Mouse (Mus musculus): ENCODE measurements at regions not wholly inside any gene's neighbourhood (a gene's known extent, or its start where the extent isn't known, plus 50 kb on each side); places are given as distances from the start of the nearest gene placed in this dataset.
A peak's percentile ranks its signal among the peaks of the same experiment; 100 is the strongest.

DNA sequence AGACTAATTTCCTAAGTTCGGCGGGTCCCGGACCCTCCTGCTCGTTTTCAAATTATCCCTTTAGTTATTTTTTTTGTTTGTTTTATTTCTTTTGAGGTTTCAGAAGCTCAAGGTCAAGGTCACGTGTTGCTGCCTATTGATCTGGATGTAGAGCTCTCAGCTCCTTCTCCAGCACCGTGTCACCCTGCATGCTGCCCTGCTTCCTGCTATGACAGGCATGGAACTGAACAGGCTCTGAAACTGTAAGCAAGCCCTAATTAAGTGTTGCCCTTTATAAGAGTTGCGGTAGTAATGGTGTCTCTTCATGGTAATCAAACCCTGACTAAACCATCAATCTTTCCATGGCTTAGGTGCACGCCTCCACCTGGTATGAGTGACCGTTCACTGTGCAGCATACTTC, 319.2 kb downstream of the Mex3b start:
- ATAC-seq, result no peak

DNA sequence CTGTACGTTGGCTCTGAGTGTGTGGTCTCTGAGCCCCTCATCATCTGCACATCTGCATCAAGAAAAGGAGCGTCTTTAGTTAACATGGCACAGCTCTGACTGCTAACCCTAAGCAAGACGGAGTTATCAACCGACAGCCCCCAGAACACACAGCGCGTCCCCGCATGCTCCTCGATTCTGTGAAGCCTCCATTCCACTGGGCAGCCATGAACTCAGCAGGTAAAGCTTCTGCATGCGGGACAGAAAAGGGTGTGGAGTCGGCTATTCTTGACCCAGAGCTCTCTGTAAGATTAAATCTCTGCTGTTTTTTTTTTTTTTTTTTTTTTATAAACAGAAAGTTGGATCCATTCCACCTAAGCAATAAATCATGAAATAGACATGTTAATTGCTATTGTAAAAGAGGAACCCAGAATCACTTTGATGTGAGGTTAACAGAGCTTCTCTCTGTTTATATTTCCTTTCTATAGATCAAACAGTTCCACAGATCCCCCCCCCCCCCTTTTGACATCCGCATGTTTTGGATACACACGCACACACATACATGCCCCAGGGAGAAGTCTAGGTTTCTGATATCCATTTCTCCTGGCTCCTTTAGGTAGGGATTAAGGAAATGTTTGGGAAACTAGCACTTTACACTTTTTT, 328.9 kb downstream of the Mex3b start:
- ATAC-seq, result peak; percentile 25

DNA sequence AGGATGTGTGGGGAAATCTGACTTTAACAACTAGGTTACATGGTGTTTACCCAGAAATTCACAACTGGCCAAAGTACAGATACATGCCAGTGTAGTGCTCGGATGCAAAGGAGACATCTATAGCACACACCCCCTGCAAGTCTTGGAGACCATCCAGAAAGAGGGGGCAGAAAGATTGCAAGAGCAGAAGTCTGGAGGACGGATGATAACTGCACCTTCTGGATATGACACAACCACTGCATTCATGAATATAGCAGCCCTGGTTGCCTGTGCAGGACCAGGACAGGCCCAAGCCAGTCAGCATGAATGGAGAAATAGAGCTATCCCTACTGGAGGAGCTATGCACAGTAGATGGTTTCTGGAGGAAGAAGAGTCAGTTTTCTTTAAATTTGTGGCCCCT, 330.4 kb downstream of the Mex3b start:
- no peak for ATAC-seq

DNA sequence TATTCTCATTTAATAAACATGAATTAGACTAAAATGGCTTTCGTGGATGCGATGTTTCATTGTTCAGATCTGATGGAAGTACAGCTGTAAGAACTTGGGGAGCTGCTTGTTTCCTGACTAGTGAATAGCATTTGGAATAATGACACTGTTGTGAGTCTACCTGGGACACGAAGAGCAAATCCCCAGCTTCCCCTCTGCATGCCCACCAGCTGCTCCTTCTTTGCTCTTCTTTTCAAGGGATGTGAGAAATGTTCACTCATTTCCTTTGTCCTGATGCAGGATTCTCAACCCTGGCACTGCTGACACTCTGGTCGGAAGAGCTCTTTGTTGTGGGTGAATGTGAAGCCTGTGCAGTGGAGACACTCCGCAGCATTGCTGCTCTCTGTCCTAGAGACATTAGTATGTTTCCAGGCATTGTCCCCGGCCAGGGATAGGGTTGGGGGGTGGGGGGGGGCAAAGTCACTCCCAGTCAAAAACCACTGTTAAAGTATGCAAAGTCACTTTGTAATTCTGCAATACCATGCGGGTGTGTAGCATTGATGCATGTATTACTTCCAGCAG, 334.1 kb downstream of the Mex3b start:
- no peak for ATAC-seq

DNA sequence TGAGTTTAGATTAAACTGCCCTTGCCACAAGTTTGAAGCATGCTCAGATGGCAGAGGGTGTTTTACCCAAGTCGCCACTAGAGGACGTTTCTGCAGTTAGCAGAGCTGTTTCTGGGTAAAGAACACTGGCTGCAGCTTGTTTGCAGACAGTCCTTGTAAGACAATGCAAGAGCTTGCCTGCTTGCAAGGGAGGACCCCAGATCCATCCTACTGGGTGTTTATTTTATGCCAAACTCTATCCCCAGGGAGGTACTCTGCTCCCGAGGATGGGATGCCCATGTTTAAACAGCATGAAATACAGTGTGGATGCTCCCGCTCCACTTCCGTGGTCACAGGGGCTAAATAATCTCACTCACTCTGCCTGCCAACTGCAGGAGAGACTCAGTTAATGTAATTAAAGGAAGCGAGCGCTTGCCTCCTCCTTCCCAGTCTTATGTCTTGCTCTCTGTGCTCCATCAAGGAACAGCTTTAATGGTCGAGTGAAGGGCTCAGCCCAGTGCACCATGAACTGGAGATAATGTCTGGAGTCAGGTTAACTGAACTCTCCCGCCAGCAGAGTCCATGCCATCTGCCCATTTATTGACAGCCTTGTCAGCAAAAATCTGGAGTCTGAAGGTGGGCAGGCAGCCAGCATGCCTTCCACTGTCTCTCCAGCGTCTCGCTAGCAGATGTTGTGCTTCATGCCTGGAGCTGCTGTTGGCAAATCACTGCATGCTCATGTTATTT, 334.8 kb downstream of the Mex3b start:
- no peak for ATAC-seq

DNA sequence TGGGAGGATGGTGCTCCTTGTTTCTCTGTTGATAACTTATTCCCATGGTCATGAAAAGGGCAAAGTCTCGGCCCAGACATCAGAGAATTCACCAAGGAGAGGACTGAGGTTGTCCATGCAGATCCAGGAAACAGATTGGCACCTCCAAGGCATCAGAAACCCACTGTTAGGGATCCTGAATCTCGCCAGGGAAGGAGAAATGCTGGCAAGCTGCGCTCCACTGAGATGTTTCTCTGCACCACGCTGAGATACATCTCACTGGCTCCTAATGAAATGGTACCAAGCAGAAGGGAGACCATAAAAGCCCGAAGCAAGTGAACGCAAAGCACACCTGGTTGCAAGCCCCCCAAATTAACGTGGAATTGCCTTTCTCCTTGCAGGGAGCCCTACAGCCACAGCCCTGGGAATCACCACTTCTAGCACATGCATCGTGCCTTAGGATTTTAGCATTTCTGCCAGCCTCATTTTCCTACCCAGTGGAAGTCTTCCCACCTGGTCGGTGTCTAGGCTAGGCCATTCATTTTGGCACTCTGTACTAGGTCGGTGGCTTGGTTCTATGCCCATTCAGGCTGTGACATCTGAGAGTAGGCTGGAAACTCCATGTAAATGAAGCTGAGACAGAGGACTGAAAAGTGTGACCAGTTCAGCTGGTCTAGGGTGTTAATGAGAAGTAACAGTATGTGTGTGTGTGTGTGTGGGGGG, 336.3 kb downstream of the Mex3b start:
- ATAC-seq, result no peak

DNA sequence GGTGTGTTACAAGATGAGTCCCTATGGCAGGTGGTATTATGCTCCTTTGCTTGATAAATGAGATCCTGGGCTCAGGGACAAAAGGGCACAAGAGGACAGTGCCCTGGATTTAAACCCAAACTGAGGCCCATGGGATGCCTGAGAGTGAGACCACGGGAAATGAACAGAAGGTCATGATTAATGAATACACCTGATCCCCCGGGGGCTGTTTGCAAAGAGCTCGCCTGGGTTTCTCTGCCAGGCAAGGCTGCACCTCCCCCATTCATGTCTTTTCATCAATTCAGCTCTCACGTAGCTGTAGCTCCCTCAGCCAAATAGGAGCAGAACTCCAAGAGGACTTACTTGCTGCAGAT, 336.9 kb downstream of the Mex3b start:
- no peak for ATAC-seq

DNA sequence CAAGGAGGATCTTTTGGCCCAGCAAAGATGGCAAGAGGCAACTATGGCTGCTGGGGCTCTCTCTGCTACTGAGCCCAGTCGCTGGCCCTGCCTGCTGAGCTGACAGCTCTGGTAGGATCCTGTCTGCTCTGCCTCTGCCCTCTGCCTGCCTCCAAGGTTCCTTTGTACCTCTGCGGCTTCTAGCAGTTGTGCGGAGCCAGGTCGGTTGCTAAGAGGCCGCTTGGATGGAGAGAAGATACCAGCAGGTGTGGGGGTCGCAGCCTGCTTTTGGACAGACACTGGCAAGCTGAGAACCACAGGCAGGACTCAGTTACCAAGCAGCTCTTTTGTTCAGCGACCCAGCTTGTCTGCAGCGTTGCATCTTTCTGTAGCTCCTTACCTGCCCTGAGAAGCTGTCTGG, 337.6 kb downstream of the Mex3b start:
- no peak for ATAC-seq

DNA sequence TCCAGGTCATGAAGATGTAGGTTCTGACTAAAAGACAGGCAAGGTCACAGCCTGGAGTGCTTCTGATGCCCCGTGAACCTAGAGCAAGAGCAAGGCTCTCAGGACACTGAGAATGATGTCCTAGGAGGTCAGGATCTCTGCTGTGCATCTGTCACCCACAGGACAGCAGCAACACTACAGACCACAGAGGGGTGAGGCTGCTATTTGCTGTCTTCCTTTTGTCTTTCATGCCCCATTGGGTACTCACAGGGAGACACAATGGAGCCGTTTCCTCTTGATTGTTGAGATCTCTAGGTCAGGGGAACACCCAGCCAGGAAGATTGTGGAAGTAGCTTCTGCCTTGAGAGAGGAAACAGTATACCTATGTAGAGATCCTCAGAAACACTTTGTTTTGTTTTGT, 339.9 kb downstream of the Mex3b start:
- no peak for ATAC-seq

DNA sequence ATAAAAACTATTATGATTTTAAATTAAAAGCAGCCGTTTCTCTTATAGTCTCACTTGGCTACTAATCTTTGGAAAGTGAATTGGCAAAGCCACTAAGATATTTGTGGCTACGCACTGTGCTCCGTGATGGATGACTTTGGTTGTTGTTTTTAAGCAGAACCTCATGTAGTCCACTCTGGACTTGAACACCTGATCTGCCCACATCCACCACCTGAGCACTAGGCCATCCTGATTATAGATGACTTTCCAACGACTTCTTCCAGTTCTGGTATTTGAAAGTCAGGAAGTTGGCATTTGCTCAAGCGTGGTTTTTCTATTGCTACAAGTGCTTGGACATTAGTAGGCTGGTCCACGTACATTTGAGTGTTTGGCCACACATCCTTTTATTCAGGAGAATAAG, 344.5 kb downstream of the Mex3b start:
- ATAC-seq, result no peak

DNA sequence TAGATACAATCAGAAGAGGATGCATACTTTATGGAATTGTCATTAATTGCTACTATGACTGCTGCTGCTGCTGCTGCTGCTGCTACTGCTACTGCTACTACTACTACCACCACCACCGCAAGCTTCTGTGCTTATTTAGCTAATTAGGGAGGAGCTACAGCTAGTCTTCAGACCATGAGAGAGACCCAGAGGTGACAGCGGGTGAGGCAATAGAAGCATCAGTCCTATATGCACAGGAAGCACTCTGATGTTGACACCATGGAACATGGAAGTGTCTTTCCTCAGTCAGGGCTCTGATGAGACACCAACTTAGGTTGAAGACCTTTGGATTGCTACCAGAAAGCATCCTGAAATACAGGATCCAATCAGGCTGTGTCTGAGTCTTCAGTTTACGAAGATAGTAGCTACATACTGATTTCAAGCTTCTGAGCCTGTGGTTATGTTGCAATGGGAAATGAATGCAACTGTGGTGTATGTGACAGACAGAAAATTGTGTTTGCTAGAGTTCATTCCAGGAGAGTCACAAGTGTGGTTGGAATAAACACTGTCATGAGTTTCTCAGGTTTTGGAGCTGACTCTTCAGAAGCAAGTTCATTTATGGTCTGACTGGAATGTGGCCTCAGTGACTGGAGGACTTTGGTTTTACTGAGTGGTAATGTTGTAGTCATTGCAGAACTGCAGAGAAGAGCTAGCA, 355.0 kb downstream of the Mex3b start:
- no peak for ATAC-seq

DNA sequence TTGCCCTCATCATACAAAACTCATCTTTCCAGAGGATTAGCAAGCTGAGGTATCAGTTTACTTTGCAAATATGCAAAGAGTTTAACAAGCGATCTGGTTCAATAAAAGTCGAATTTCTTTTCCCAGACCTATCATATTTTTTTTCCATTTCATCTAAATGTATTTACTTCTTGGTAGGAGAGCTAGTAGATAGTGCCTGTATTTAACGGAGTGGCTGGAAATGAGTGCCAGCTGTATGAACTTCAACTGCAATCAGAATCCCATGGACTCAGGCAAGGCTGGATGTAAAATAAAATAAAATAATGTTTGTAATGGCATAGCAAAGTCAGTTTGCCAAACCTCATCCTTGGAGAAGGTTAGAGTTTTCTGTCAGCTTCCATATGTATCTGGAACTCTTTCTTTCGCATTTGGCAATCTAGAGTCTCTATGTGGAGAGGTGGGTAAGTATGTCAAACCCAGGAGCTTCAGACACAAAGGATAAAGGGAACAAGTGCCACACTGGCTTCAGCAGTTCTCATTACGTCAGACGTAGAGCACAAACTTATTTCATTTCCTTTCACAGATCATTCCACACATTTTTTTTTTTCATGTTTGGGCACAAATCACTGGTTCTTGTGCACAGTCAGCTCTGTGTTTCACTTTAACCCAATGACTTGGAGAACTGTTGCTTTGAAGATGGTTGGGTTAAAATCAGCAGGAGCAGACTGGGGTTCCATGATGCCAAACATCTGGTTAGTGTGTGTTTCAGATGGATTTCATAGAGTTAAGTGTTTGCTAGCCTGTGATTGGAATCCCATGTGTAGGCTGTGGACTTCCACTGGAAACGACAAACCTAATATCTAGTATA, 357.2 kb upstream of the Tmc3 start:
- ATAC-seq, result no peak

DNA sequence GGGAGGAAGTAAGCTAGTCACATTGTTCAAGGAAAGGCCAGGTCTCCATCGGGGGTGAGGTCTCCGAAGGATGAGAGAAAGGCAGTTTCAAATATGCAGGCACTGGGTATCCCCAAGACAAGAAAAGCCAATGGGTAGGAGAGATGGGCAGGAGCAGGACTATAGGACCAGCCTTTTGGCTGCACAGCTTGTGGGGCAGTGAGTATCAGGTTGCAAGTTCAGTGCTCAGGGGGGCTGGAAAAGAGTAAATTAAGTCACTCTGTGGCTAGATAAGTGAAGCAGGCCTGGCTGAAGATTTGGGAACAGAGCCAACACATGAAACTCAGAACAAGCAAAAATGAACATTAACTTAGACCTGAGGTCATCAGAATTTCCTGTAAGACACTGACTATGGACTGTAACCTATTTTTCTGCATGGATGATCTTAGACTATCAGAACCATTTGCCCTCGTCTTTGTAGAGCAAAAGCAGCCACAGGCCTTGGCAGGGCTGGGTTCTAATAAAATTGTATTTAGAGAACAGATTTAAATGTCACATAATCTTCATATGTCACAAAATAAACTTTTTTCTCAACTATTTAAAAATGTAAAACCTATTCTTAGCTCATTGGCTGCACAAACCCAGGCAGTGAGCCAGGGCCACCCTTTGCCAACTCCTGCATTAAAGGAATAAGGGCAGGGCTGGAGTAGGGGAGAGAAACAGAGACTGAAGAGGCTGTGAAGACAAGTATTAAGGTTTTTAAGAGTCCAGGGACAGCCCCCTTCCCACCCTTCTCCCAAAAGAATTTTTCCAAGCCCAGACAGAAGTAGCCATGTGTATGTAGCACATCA, 354.0 kb upstream of the Tmc3 start:
- no peak for ATAC-seq

DNA sequence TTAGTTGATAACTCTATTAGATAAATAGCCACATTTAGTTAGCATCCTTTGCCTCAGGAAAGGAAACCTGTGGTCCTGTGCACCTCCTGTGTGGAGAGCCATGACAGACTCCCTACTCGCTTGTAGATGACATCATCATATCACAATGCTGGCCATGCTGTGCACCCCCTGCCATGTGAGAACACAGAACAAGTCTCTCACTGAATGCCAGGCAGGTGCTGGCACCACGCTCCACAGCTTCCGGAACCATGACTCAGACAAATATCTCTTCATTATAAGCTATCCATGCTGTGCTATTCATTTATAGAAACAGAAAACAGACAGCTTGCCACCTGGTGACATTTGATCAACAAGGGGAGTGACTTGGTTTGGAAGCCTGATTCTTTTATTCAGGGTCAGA, 349.1 kb upstream of the Tmc3 start:
- ATAC-seq, result no peak

DNA sequence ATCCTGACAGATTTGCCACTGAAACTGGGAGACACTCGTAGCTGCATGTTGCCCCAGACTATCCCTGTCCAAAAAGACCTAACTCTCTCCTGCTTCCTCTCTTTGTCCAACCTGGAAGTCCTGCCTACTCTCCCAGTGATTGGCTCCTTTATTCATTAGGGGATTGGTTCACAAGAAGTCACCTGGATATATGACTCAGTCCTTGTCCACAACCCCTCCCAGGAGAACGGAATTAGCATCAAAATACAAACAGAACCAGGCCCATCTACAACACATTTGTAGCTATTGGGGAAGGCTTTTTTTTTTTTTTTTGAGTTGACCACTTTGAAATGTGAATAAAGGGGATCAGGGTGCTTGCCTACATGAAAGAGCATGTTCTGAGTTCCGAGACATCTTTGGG, 347.4 kb upstream of the Tmc3 start:
- ATAC-seq, result no peak

DNA sequence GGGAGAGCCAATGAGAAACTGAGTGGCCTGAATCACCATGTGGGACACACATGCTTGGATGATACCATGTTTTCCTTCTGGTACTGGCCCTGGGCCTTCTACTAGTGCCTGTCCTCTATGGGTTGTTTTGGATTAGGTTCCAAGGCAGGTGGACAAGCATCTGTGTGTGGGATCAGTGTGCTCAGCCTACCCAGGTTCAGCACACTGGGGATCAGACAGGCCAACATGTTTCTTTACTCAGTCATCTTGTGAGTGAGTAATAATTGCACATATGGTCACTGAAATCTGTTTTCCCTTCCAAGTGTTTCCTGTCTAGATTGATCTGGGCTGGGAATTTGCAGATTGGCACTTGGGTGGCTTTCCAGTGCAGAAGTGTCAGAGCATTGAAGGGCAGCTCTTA, 346.6 kb upstream of the Tmc3 start:
- no peak for ATAC-seq

DNA sequence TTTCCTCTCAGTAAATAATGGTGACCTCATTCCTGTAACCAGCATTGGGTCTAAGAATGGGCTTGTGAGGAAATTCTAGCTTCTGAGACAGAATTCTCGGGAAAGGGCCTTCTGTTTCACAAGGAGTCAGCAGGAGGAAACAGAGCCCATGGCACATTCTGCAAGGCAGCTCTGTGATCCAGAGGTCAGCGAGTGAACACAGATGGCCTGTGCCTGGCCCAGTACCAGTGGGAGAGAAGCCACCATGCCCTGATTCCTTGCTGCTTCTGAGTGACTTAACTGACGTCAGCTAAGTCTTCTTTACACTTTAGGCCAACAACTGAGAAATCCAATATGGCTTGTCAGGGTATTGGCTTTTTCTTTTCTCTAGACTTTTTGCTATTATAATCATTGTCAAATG, 342.5 kb upstream of the Tmc3 start:
- ATAC-seq, result no peak

DNA sequence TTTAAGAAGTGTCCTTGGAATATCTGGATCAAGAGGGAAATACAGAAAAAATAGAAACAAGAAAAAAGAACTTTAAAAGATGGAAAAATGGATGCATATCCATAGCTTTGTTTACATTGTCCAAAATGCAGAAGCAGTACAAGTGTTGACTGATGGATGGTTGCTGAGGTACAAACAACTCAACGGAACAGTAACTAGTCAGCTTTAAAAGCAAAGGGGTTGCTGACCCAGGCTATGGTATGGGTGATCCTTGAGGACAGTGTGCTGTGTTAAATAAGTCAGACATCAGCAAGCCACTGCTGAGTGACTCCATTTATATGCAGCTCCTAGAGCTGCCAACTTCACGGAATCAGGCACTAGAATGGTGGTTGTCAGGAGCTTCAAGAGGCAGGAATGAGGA, 338.9 kb upstream of the Tmc3 start:
- ATAC-seq, result no peak

DNA sequence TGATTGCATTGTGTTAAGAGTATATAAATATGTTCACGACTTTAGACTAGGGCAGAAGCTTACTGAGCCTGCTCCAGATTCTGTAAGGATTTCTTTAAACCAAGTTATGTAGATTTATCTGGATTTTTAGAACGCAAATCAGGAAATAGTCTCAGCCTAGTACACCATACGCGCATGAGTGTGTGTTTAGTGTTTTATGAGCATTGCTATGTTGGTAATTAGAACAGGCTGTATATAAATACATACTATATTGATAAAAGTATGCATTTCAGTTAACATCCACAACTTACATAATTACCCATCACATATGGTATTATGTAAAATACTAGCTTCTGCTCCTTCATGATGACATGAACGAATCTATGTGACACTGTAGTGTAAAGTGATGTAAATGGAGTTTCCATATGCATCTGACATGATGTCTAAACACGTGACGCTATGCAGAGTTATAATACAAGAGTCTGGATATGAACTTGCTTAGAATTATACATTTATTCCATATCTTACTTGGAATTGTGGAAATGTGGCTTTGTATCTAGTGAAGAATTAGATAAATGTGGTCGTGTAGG, 332.6 kb upstream of the Tmc3 start:
- ATAC-seq, result no peak

DNA sequence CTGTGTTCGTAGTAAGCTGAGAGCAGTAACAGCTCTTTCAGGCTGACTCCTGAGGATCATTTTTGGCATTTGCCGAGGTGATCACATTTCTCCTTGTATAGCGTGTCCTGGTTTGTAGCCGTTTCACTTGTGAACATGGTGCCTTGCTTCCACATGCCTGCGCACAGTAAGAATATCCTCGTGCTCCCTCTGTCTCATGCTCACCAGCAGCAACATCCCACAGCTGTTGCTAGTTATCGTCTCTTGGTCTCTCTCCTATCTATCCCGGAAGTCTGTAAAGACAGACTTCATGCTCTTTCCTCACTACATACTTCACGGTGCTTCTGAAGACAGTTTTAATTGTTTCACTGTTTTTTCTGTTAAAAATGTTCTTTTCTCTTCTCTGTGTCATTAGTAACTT, 331.7 kb upstream of the Tmc3 start:
- ATAC-seq, result no peak

DNA sequence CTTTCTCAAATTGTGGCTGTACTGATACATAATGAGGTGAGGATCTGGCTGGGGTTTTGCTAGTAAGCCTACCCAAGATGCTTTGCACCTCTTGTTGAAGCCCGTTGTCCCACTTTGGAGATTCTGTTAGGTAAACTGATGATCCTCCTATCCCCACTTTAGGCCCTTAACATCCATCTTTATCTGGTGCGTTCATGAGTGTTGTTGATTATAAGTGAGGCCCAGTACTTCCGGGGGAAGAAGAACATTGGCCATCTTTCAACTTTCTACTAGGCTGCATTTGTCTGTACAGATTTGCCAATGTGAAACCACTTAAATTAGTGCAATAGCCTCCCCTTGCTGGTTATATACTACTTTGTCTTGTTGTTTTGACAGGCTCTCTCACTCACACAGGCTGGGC, 331.3 kb upstream of the Tmc3 start:
- no peak for ATAC-seq

Measured in inflammation-experienced regulatory T-cells, adult 6 months (primary cell).